Mouse (Mus musculus) embryonic facial prominence, embryonic 10.5 days (tissue): ENCODE data around the gene Zbtb38. TPM values are rescaled to one million over a fixed set of nuclear protein-coding genes. Genes with fewer than 3 reads are reported as not detected.

Source experiments
- polyA plus RNA-seq: library from polyadenylated mRNA; unstranded; fragments of >200 nt; fragmentation: Nextera tagmentation; extraction: Ambion mirVana; gene quantifications from 2 replicates; pipeline ENCODE4 v1.2.1, GENCODE M21; 2016

Zbtb38 gene
- polyA plus RNA-seq, 1 experiment from 2014 or later = 8.6 TPM

Other genes with a start within 250 kb of the Zbtb38 start
- not detected in 2 replicates for gene Gm28729, start 227.6 kb downstream of the Zbtb38 start, polyA plus RNA-seq
- 15.3 and 15.8 TPM in 2 replicates for gene Rasa2, start 121.2 kb downstream of the Zbtb38 start, polyA plus RNA-seq
- 16.7 and 17.5 TPM in 2 replicates for gene Pxylp1, start 139.8 kb upstream of the Zbtb38 start, polyA plus RNA-seq